Mouse (Mus musculus): Measurements from ENCODE around the gene R3hdm2.

Gene R3hdm2

DNA sequence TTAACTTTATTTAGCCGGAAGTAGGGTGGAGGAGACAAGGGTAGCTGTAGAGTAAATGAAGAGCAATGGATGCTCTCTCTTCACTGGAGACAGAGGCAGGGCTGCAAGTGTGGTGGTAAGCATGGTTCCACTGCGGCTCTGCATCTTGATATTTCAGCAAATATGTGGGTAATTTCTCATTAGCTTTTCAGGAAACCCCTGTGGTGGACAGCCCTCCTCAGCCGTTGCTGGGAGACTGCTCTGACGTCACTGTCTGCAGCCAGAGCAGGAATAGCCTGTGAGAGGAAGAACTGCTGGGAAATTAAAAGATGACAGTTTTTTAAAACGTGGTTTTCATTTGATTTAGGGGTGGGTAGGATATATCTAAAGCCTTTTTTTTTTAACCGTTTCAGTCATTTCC is 41.9 kb downstream of the R3hdm2 start:
- in situ Hi-C loops (cut with MboI), result no loop called here

GRCm38 (mm10) chr10:127425794-127426193 is 45.7 kb downstream of the R3hdm2 start:
- in situ Hi-C loops (cut with MboI), result no loop called here

- in situ Hi-C loops (cut with MboI), result no loop called here
These were observed 46.5 kb downstream of the R3hdm2 start for GRCm38 (mm10) chr10:127426670-127427069.

DNA sequence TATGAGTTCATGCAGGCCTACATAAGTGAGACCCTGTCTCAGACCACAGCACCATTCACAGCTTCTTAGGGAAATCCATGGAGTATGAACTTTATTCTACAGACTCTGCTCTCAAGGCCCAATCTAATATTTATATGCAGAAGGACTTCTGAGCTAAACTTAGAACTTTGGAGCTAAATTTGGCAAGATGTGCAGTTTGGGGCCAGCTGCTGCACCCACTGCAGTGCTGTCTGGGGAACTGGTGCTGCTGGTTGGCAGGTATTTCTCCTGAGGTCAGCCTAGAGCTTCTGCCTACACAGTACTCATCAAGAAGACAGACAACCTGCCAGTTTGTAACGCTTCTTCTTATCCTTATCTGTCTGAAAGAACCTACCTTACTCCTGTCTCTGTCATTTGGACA is 47.0 kb downstream of the R3hdm2 start:
- in situ Hi-C loops (cut with MboI), result no loop called here

DNA sequence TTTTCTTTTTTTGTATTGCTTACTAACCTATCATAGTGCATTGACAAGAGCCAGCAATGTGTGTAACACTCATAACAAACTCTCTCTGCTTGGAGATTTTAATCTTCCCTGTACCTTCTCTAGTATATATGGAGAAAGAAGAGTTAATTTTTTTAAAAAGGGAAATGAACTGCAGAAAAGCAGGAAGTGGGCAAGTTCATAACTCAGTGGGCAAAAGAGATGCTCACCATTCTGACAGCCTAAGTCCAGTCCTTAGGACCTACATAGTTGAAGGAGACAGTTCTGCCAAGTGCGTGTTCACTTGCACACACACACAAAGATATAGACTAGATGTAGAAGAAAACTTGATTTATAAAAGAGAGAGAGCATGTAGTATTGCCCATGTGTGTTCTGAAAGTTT is 47.9 kb downstream of the R3hdm2 start:
- in situ Hi-C loops (cut with MboI), result no loop called here

GRCm38 (mm10) chr10:127429538-127429937 is 49.4 kb downstream of the R3hdm2 start:
- in situ Hi-C loops (cut with MboI), result no loop called here

GRCm38 (mm10) chr10:127432466-127432865 is 52.3 kb downstream of the R3hdm2 start:
- in situ Hi-C loops (cut with MboI), result no loop called here

GRCm38 (mm10) chr10:127437354-127438113 is 57.4 kb downstream of the R3hdm2 start:
- in situ Hi-C loops (cut with MboI), result no loop called here

DNA sequence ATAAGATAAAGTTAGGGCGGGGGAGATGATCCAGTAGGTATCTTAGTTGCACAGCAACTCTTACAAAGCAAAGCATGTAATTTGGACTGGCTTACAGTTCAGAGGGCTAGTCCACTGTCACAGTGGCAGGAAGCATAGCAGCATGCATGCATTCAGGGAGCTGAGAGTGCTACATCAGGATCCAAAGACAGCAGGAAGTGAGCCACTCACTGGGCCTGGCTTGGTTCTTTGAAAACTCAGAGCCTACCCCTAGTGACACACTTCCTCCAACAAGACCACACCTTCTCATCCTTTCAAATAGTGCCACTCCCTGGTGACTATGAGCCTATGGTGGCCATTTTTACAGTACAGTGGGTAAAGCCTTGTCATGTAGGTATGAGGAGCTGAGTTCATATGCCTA is 73.6 kb downstream of the R3hdm2 start:
- in situ Hi-C loops (cut with MboI), result no loop called here

DNA sequence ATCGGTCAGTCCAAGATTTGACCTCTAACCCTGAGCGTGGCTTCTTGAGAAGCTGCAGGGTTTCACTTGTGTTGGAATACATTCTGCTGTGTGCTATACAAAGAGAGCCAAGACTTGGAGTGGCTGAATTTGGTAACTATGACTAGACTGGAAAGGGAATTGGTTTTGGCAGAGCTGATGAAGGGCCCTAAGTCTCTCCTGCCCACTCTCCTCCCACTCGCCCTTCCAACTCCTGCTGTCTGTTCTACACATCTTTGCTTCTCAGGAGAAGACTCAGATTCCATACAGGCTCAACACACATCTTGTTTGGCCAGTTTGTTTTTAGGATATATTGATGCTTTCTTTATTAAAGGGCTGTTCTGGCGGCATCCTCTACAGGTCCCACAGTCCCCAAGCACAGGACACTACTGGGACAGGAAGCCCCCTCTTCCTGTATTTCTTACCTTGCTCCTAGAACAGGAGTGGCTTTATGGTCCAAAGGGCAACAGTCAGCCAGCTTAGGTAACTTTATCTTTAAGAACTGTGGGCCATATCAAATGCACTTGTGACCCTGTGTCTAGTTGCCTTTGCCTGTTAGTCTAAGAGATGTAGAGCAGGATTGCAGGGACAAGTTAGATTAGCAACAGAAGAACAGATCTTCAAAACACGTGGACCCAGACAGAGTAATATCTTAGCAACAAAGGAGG is 82.4 kb downstream of the R3hdm2 start:
- in situ Hi-C loops (cut with MboI), result no loop called here

- in situ Hi-C loops (cut with MboI), result no loop called here
These were observed 91.3 kb downstream of the R3hdm2 start for GRCm38 (mm10) chr10:127471281-127471988.

DNA sequence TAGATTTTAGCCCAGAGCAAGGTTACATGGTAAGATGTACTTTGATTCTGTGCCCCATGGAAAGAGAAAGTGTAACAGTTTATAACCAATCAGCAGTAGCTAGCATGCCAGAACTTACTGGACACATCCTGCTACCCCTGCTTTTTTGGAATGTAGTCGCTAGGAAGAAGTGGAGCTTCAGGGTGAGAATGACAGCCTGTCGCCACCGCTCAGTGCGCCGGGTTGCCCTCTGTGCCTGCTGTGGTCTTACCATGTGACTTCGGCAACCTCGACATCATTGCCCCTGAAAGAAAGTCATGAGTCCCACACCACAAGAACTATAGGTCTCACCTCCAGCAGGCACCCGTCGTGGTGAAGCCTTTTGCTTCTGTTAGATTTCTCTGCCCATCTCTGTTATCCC is 92.6 kb downstream of the R3hdm2 start:
- in situ Hi-C loops (cut with MboI), result no loop called here

DNA sequence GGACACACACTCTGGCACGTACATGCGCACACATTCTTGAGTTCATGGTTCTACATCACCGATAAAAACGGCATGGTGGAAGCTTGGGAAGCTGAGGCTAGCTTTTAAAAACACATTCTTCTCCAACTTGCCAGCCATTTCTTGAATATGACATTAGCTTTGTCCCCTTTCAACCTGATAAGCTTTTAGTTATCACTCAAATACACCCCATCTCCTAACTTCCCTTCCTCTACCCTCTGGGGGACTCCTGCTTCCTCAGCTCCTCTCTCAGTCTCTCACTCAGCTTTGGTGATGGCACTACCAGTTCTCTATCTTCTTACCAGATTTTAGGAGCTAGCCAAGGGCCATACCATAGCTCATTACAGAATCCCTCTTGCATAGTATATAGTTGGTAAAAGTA is 95.0 kb downstream of the R3hdm2 start:
- in situ Hi-C loops (cut with MboI), result no loop called here

DNA sequence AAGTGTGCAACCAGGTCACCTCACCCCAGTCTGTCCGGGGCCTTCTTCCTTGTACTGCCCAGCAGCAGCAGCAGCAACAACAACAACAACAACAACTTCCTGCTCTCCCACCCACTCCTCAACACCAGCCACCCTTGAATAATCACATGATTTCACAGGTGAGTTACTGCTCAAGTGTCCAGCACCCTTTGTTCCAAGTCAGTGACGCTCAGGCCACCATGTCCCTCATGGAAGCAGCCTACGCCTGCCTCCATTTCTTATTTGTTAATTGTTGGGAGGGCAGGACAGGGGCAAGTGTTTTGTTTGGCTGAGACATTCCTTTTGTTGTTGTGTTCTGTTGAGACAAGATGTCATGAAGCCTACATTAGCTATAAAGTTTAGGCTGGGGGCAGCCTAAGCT is 96.4 kb downstream of the R3hdm2 start:
- in situ Hi-C loops (cut with MboI), result no loop called here

DNA sequence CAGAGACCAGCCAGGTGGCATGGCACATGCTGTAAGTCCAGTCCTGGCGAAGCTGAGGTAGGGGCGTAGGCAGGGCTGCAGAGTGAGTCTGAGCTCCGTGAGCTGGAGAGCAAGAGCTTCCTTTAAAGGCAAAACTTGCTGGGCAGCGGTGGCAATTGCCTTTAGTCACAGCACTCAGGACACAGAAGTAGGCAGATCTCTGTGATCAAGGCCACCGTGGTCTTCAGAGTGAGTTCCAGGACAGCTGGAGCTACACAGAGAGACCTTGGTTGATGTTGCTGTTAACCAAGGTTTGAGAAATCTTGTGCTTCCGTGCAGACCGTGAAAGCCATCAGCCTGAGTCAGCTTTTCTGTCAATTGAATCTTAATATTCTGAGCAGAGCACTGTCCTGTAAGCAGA is 97.2 kb downstream of the R3hdm2 start:
- in situ Hi-C loops (cut with MboI), result no loop called here

DNA sequence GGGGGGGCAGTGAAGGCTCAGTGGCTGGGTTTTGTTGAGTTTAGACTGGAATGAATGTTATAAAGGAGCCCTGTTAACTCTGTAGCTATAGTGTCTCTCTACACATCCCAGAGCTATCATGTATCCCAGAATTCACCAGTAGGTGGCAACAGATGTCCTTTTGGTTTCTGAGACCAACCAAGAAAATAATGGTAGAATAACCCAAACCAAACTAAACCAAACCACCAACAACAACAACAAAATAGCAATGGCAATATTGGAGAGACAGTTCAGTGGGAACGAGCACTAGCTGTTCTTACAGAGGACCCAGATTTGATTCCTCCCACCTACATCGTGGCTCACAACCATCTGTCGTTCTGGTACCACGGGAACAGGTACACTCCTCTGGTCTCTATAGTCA is 99.0 kb downstream of the R3hdm2 start:
- in situ Hi-C loops (cut with MboI), result no loop called here

GRCm38 (mm10) chr10:127480833-127481813 is 101.0 kb downstream of the R3hdm2 start:
- in situ Hi-C loops (cut with MboI), result no loop called here

GRCm38 (mm10) chr10:127485235-127485634 is 105.1 kb downstream of the R3hdm2 start:
- in situ Hi-C loops (cut with MboI), result no loop called here

DNA sequence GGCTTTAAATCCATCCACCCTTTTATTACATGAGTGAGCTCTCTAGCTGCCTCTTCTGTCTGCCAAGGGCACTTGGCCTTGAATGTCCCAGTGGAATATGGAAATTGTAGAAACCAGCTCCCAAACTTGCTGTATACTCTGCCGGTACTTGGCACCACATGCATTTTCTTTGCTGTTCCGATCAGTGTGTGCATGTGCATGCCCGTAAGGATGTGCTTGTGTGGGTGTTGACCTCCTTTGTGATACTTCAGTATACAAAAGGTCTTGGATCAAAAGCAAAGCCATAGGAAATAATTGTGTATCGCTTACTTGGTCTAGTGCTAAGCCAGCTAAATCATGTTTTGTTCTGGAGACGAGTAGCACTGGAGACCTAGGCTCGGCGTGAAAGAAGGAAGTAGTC is 108.7 kb downstream of the R3hdm2 start:
- in situ Hi-C loops (cut with MboI), result no loop called here

DNA sequence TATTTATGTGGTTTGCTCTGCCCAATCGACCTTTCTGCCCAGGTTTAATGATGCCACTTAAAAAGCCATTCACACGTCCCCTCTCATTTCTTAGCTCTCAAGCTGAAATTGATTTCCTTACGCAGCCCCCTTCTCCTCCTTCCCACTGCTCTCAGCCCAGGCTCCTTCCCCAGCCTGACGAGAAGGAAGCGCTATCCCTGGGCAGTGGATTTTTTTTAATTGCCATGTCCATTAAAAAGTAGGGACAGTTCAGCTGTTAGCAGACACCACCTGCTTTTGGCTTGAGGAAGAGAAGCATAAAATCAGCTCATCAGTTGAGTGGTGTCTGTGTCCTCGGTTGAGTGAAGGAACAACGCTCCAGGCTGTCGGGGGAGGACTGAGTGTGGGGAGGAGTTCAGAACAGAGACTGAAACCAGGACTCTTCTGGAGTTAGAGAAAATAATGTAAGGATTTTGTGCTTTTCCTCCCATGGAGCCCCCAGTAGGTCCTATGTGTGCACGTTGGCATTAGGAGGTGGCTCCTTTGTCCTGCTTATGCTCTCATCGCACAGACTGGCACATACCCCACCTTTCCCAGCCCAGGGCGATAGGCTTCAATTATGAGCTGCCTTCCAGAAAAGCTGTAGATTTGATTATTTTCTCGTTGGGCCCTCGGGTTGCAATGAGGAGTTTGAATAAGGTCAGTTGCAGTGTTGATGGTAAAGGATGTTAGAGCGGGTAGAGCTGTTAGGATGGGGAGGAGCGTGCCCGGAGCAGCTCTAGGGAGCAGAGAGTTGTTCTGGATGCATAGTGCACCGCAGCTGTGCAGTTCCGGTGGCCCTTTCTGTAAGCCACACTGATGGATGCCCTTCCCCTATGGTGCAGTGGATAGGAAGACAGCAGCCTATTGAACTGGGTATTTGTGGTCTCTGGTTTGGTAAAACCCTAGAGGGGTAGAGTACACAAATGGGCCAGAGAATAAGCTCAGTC is 110.3 kb downstream of the R3hdm2 start:
- in situ Hi-C loops (cut with MboI), result no loop called here

GRCm38 (mm10) chr10:127491128-127491512 is 111.0 kb downstream of the R3hdm2 start:
- in situ Hi-C loops (cut with MboI), result no loop called here

Data from mature B cell (primary cell).